Mouse (Mus musculus) urinary bladder, adult 18-20 months (tissue): ENCODE measurements around the gene Mthfd2.

Experiments used
- DNase-seq, 2 experiments: peaks; one replicate each; pipeline ENCODE4 v3.0.0; 2022; ENCODE audit warnings: low spot score in 2 of 2, mixed read lengths in 2 of 2

The Mthfd2 gene

GRCm38 (mm10) chr6:83268144-83269010 is 57.3 kb downstream of the Mthfd2 start:
- DNase-seq = peak; percentile 81 to 85

- no peak for DNase-seq
These were observed 58.1 kb downstream of the Mthfd2 start for GRCm38 (mm10) chr6:83267616-83268015.

GRCm38 (mm10) chr6:83265653-83266052 is 60.1 kb downstream of the Mthfd2 start:
- no peak for DNase-seq

GRCm38 (mm10) chr6:83265253-83265652 is 60.5 kb downstream of the Mthfd2 start:
- no peak for DNase-seq

GRCm38 (mm10) chr6:83264516-83264915 is 61.2 kb downstream of the Mthfd2 start:
- DNase-seq = no peak
